Mouse (Mus musculus): Measurements from ENCODE around the gene Rb1. TPM values are rescaled to one million over a fixed set of nuclear protein-coding genes. Genes with fewer than 3 reads are reported as not detected.

Rb1 gene
- total and polyA plus RNA-seq, 3 experiments = 0.73 to 24.3 (median 22.6) TPM

- peak; percentile 33 for DNase-seq
Measured at GRCm38 (mm10) chr14:73209262-73209661, 116.4 kb downstream of the Rb1 start.

- DNase-seq = no peak
Measured at GRCm38 (mm10) chr14:73204016-73204415, 121.6 kb downstream of the Rb1 start.

- no peak for DNase-seq
Measured at GRCm38 (mm10) chr14:73201447-73201846, 124.2 kb downstream of the Rb1 start.

- DNase-seq = no peak
Measured at GRCm38 (mm10) chr14:73199058-73199457, 126.6 kb downstream of the Rb1 start.

- no peak for DNase-seq
Measured at GRCm38 (mm10) chr14:73186875-73187274, 138.7 kb downstream of the Rb1 start.

GRCm38 (mm10) chr14:73181144-73181543, 144.5 kb downstream of the Rb1 start:
- DNase-seq = no peak

- DNase-seq = no peak
Measured at GRCm38 (mm10) chr14:73180671-73181070, 145.0 kb downstream of the Rb1 start.

GRCm38 (mm10) chr14:73179221-73179681, 146.4 kb downstream of the Rb1 start:
- no peak for DNase-seq

- no peak for DNase-seq
Measured at GRCm38 (mm10) chr14:73177961-73178360, 147.7 kb downstream of the Rb1 start.

- DNase-seq = peak; percentile 53
Measured at GRCm38 (mm10) chr14:73176266-73176665, 149.4 kb downstream of the Rb1 start.

- no peak for DNase-seq
Measured at GRCm38 (mm10) chr14:73175814-73176213, 149.8 kb downstream of the Rb1 start.

- no peak for DNase-seq
Measured at GRCm38 (mm10) chr14:73175031-73175430, 150.6 kb downstream of the Rb1 start.

GRCm38 (mm10) chr14:73174091-73174995, 151.3 kb downstream of the Rb1 start:
- no peak for DNase-seq

- no peak for DNase-seq
Measured at GRCm38 (mm10) chr14:73173662-73174061, 152.0 kb downstream of the Rb1 start.

GRCm38 (mm10) chr14:73172196-73173011, 153.2 kb downstream of the Rb1 start:
- peak; percentile 41 for DNase-seq

- peak; percentile 39 for DNase-seq
Measured at GRCm38 (mm10) chr14:73169926-73170844, 155.4 kb downstream of the Rb1 start.

GRCm38 (mm10) chr14:73168605-73169004, 157.0 kb downstream of the Rb1 start:
- DNase-seq = no peak

GRCm38 (mm10) chr14:73165136-73165535, 160.5 kb downstream of the Rb1 start:
- no peak for DNase-seq

- DNase-seq = no peak
Measured at GRCm38 (mm10) chr14:73163363-73163998, 162.1 kb downstream of the Rb1 start.

GRCm38 (mm10) chr14:73162192-73162800, 163.3 kb downstream of the Rb1 start:
- DNase-seq = peak; percentile 47

- DNase-seq = no peak
Measured at GRCm38 (mm10) chr14:73161303-73161702, 164.3 kb downstream of the Rb1 start.
